Mouse (Mus musculus): ENCODE measurements around the gene Zfp976.
"Not testable (repeated sequence)": the region's sequence is repeated elsewhere in the genome, so short reads cannot be mapped to it uniquely, and the experiment has no call there.

GRCm38 (mm10) chr7:42679646-42680045 is 37.3 kb upstream of the Zfp976 start:
- not testable (repeated sequence) for TF ChIP-seq CTCF, EP300 (IDR thresholded peaks at IDR 0.05; ENCODE audit: low read depth)

All from liver, postnatal 0 days (tissue).